Mouse (Mus musculus): ENCODE results near the gene Dcaf12.

- TF ChIP-seq POLR2A (IDR thresholded peaks at IDR 0.05; ENCODE audit: insufficient read length, low read depth) (no peak), MAX (IDR thresholded peaks at IDR 0.05; ENCODE audit: low read depth) (no peak), TCF12 (IDR thresholded peaks at IDR 0.05; ENCODE audit: insufficient read depth, poor library complexity, severe bottlenecking) (no peak), E2F4 (IDR thresholded peaks at IDR 0.05; ENCODE audit: insufficient read depth) (no peak), USF1 (IDR thresholded peaks at IDR 0.05; ENCODE audit: low read depth) (no peak), POLR2AphosphoS2 (IDR thresholded peaks at IDR 0.05; ENCODE audit: insufficient read length, low read depth) (no peak), MYOD1 (IDR thresholded peaks at IDR 0.05; ENCODE audit: control insufficient read depth in 1 of 3, insufficient read length in 2 of 3, low read depth in 2 of 3) (no peak), REST (IDR thresholded peaks at IDR 0.05; ENCODE audit: insufficient read depth, insufficient read length) (no peak)
Measured at GRCm38 (mm10) chr4:41286420-41286819, 28.3 kb downstream of the Dcaf12 start.

Measured in myocyte (in vitro differentiated cells).